In genomic region chr17:26115205-26115898, GRCm38 (mm10) we compare ENCODE assay signal across 16 mouse cellular contexts. TPM values are rescaled to one million over a fixed set of nuclear protein-coding genes. Genes with fewer than 3 reads are reported as not detected.
DNase-seq lines count a peak whose midpoint lies in the region; ATAC-seq and TF ChIP-seq lines count a peak whose summit lies in the region.
"Had no signal": no experiment of that assay in that cellular context is flagged by ENCODE, and none has a peak within 500 bp of the region (broad histone marks: within the 10 kb centered on the region; RNA-seq: fewer than 3 reads in every experiment).

No protein-coding gene starts in this region.

- peak overlapping the region in 1 of 2 experiments; percentile 26; a peak in 2 of 4 replicates for H3K4me3 ChIP-seq in ES-E14 (ENCODE audit: insufficient read depth in 1 of 2, low read depth in 1 of 2, low read length in 2 of 2, poor library complexity in 1 of 2, severe bottlenecking in 1 of 2)
- H3K4me3 ChIP-seq in intestine, postnatal 0 days (ENCODE audit: low read depth, low read length) = no peak overlapping the region
- no peak overlapping the region for H3K4me3 ChIP-seq in hindbrain, embryonic 14.5 days (replicated peaks; ENCODE audit: low read length)
- H3K4me3 ChIP-seq: forebrain, embryonic 13.5 days; hindbrain, embryonic 15.5 days; limb, embryonic 10.5 days; lung, embryonic 15.5 days had no signal

- peak overlapping the region; percentile 89 for H3K4me2 ChIP-seq in intestine, postnatal 0 days (replicated peaks; ENCODE audit: low read depth)
- no peak overlapping the region for H3K4me2 ChIP-seq in hindbrain, embryonic 14.5 days (replicated peaks)
- H3K4me2 ChIP-seq: forebrain, embryonic 13.5 days; hindbrain, embryonic 15.5 days; lung, embryonic 15.5 days had no signal

- H3K27me3 ChIP-seq in intestine, postnatal 0 days (replicated peaks; ENCODE audit: control insufficient read depth, insufficient read depth, low read length) = peaks cover 20% of the 10 kb centered on the region
- H3K27me3 ChIP-seq in hindbrain, embryonic 14.5 days (ENCODE audit: control insufficient read depth, insufficient read depth, low read length) = peaks cover 55% of the 10 kb centered on the region

- peak; percentile 19 for ATAC-seq in intestine, postnatal 0 days
- ATAC-seq in megakaryocyte progenitor cell, adult 5-6 weeks (replicated peaks; ENCODE audit: poor library complexity) = peak; percentile 52
- ATAC-seq in hindbrain, embryonic 14.5 days (ENCODE audit: low FRiP score) = no peak
- ATAC-seq: forebrain, embryonic 13.5 days had no signal

- H3K36me3 ChIP-seq in ES-E14 (ENCODE audit: control insufficient read depth, insufficient read depth, low read length, poor library complexity, severe bottlenecking) = peaks cover 32% of the 10 kb centered on the region
- peaks cover 3% of the 10 kb centered on the region; the same call in 1 of the 2 replicates for H3K36me3 ChIP-seq in intestine, postnatal 0 days (ENCODE audit: control insufficient read depth, insufficient read depth)
- H3K36me3 ChIP-seq in hindbrain, embryonic 14.5 days (replicated peaks; ENCODE audit: control insufficient read depth, insufficient read depth) = no peaks in the 10 kb centered on the region
- H3K36me3 ChIP-seq: hindbrain, embryonic 15.5 days; limb, embryonic 10.5 days; lung, embryonic 15.5 days had no signal

- H3K9me3 ChIP-seq in ES-E14 (ENCODE audit: control insufficient read depth, insufficient read depth, low read depth, low read length) = no peaks in the 10 kb centered on the region
- no peaks in the 10 kb centered on the region for H3K9me3 ChIP-seq in intestine, postnatal 0 days (ENCODE audit: control insufficient read depth)
- no peaks in the 10 kb centered on the region for H3K9me3 ChIP-seq in hindbrain, embryonic 14.5 days (ENCODE audit: control insufficient read depth, low read length)
- H3K9me3 ChIP-seq: forebrain, embryonic 13.5 days; hindbrain, embryonic 15.5 days; limb, embryonic 10.5 days; lung, embryonic 15.5 days had no signal

- DNase-seq in ES-E14 (ENCODE audit: low read depth, low spot score) = no peak
- DNase-seq in kidney, postnatal 25 days = peak; percentile 92 to 95
- no peak for DNase-seq in thymus, adult 18-20 months
- DNase-seq in urinary bladder, postnatal 36 days (ENCODE audit: low spot score in 2 of 2) = no peak
- DNase-seq in hindbrain, embryonic 14.5 days (ENCODE audit: low spot score) = no peak
- DNase-seq: adrenal gland, postnatal 25 days; gastrocnemius, postnatal 25 days; right cerebral cortex, postnatal 14 days; thymus, adult 2 months had no signal

- TF ChIP-seq CTCF in intestine, postnatal 0 days (IDR thresholded peaks at IDR 0.05; ENCODE audit: low read depth) = no peak

- H3K27ac ChIP-seq in ES-E14 (ENCODE audit: insufficient read depth, low read depth, low read length, poor library complexity, severe bottlenecking) = no peak overlapping the region
- peak overlapping the region; percentile 84 for H3K27ac ChIP-seq in intestine, postnatal 0 days (ENCODE audit: low read depth, low read length)
- no peak overlapping the region for H3K27ac ChIP-seq in hindbrain, embryonic 14.5 days
- H3K27ac ChIP-seq: forebrain, embryonic 13.5 days; hindbrain, embryonic 15.5 days; limb, embryonic 10.5 days; lung, embryonic 15.5 days had no signal

- peak overlapping the region; percentile 28; the same call in 1 of the 2 replicates for H3K9ac ChIP-seq in ES-E14 (ENCODE audit: insufficient read depth, low read depth, low read length, poor library complexity, severe bottlenecking)
- H3K9ac ChIP-seq in intestine, postnatal 0 days (ENCODE audit: low read depth, low read length) = no peak overlapping the region; the same call in 1 of the 2 replicates
- no peak overlapping the region for H3K9ac ChIP-seq in hindbrain, embryonic 14.5 days
- H3K9ac ChIP-seq: forebrain, embryonic 13.5 days; hindbrain, embryonic 15.5 days; lung, embryonic 15.5 days had no signal

- in situ Hi-C loops in ES-E14 (cut with MboI; ENCODE audit: low sequenced_read_pairs in 2 of 2, unreplicated experiment in 2 of 2) = no loop called here

- peaks cover 6 to 25% of the 10 kb centered on the region in 2 experiments for H3K4me1 ChIP-seq in ES-E14 (ENCODE audit: control insufficient read depth in 2 of 2, insufficient read depth in 2 of 2, low read length in 2 of 2, poor library complexity in 1 of 2)
- peaks cover 6% of the 10 kb centered on the region; the same call in 1 of the 2 replicates for H3K4me1 ChIP-seq in intestine, postnatal 0 days (replicated peaks; ENCODE audit: control insufficient read depth, insufficient read depth, low read length)
- H3K4me1 ChIP-seq in hindbrain, embryonic 14.5 days (replicated peaks; ENCODE audit: control insufficient read depth, insufficient read depth, low read length) = peaks cover 8% of the 10 kb centered on the region; the same call in 1 of the 2 replicates

- WGBS in intestine, postnatal 0 days = 50% methylated on average over 7 of the region's 7 CpGs
- WGBS in hindbrain, embryonic 14.5 days = 81% methylated on average over 7 of the region's 7 CpGs

TF ChIP-seq in ES-E14, 5 proteins besides CTCF, POLR2A, EP300 and RAD21:
- no peak for TF ChIP-seq HCFC1 (IDR thresholded peaks at IDR 0.05; ENCODE audit: borderline replicate concordance, insufficient read depth, low read length)
- TF ChIP-seq ZC3H11A (IDR thresholded peaks at IDR 0.05; ENCODE audit: borderline replicate concordance, low read depth, low read length) = no peak
- no peak for TF ChIP-seq ZNF384 (IDR thresholded peaks at IDR 0.05; ENCODE audit: low read depth, low read length)
- no peak for TF ChIP-seq CHD2 (IDR thresholded peaks at IDR 0.05; ENCODE audit: low read depth, low read length)
- TF ChIP-seq MAFK (IDR thresholded peaks at IDR 0.05; ENCODE audit: insufficient read depth, low read depth, low read length) = no peak

RNA-seq across cellular contexts. Expression of gene Tmem8, which starts 2.3 kb away (rescaled TPM):
- 22.3 and 28.5 TPM in 2 replicates for total RNA-seq in ES-E14 (2012; rRNA removed)
- polyA plus RNA-seq in intestine, postnatal 0 days (2015; fragmentation: Nextera tagmentation; extraction: Ambion mirVana) = 26.5 TPM in 2 replicates
- 7.2 and 7.4 TPM in 2 replicates for total RNA-seq in megakaryocyte progenitor cell, adult 5-6 weeks (2015)
- total RNA-seq in megakaryocyte progenitor cell, adult 5-6 weeks (2017) = 4.9 and 8.6 TPM in 2 replicates
- polyA plus RNA-seq in hindbrain, embryonic 14.5 days (2014; fragmentation: Nextera tagmentation; extraction: Ambion mirVana) = 3.2 and 3.9 TPM in 2 replicates

RNA-seq across cellular contexts. Expression of gene Mrpl28, which starts 7.9 kb away (rescaled TPM):
- 154 and 156 TPM in 2 replicates for total RNA-seq in ES-E14 (2012; rRNA removed)
- 142 and 143 TPM in 2 replicates for polyA plus RNA-seq in intestine, postnatal 0 days (2015; fragmentation: Nextera tagmentation; extraction: Ambion mirVana)
- total RNA-seq in megakaryocyte progenitor cell, adult 5-6 weeks (2015) = 73.3 and 84.4 TPM in 2 replicates
- 40.7 and 46.4 TPM in 2 replicates for total RNA-seq in megakaryocyte progenitor cell, adult 5-6 weeks (2017)
- polyA plus RNA-seq in hindbrain, embryonic 14.5 days (2014; fragmentation: Nextera tagmentation; extraction: Ambion mirVana) = 184 and 190 TPM in 2 replicates

RNA-seq across cellular contexts. Expression of gene Nme4, which starts 19.9 kb away (rescaled TPM):
- 96.4 and 133 TPM in 2 replicates for total RNA-seq in ES-E14 (2012; rRNA removed)
- polyA plus RNA-seq in intestine, postnatal 0 days (2015; fragmentation: Nextera tagmentation; extraction: Ambion mirVana) = 18.5 and 20.4 TPM in 2 replicates
- 46.5 and 47.1 TPM in 2 replicates for total RNA-seq in megakaryocyte progenitor cell, adult 5-6 weeks (2015)
- 42.7 and 45.4 TPM in 2 replicates for total RNA-seq in megakaryocyte progenitor cell, adult 5-6 weeks (2017)
- polyA plus RNA-seq in hindbrain, embryonic 14.5 days (2014; fragmentation: Nextera tagmentation; extraction: Ambion mirVana) = 14.5 and 17.5 TPM in 2 replicates
- total RNA-seq: monocyte, adult 5-6 weeks had no signal

RNA-seq across cellular contexts. Expression of gene Axin1, which starts 23.1 kb away (rescaled TPM):
- total RNA-seq in ES-E14 (2012; rRNA removed) = 33.6 and 38.9 TPM in 2 replicates
- polyA plus RNA-seq in intestine, postnatal 0 days (2015; fragmentation: Nextera tagmentation; extraction: Ambion mirVana) = 9.3 and 9.6 TPM in 2 replicates
- 26.2 and 34.6 TPM in 2 replicates for total RNA-seq in megakaryocyte progenitor cell, adult 5-6 weeks (2015)
- total RNA-seq in megakaryocyte progenitor cell, adult 5-6 weeks (2017) = 160 and 191 TPM in 2 replicates
- 7.0 and 8.5 TPM in 2 replicates for polyA plus RNA-seq in hindbrain, embryonic 14.5 days (2014; fragmentation: Nextera tagmentation; extraction: Ambion mirVana)

RNA-seq across cellular contexts. Expression of gene Decr2, which starts 25.2 kb away (rescaled TPM):
- 12.6 and 15.2 TPM in 2 replicates for total RNA-seq in ES-E14 (2012; rRNA removed)
- 36.2 and 37.4 TPM in 2 replicates for polyA plus RNA-seq in intestine, postnatal 0 days (2015; fragmentation: Nextera tagmentation; extraction: Ambion mirVana)
- 2.9 and 5.3 TPM in 2 replicates for total RNA-seq in megakaryocyte progenitor cell, adult 5-6 weeks (2015)
- total RNA-seq in megakaryocyte progenitor cell, adult 5-6 weeks (2017) = 10.1 and 11.7 TPM in 2 replicates
- polyA plus RNA-seq in hindbrain, embryonic 14.5 days (2014; fragmentation: Nextera tagmentation; extraction: Ambion mirVana) = 22.6 and 28.8 TPM in 2 replicates

Comparison
In these comparisons a context has a peak if more than half of its experiments do, and no peak if none do; other contexts are left out.
1. DNase-seq: peak in kidney, postnatal 25 days (2 of 2); none in ES-E14 (single experiment), thymus, adult 18-20 months (0 of 2), urinary bladder, postnatal 36 days (0 of 2) and hindbrain, embryonic 14.5 days (single experiment).